Mouse (Mus musculus): ENCODE measurements around the gene Rnf149. TPM values are rescaled to one million over a fixed set of nuclear protein-coding genes. Genes with fewer than 3 reads are reported as not detected.

The Rnf149 gene
- polyA plus RNA-seq, 1 experiment from 2014 or later, result 26.2 TPM

DNA sequence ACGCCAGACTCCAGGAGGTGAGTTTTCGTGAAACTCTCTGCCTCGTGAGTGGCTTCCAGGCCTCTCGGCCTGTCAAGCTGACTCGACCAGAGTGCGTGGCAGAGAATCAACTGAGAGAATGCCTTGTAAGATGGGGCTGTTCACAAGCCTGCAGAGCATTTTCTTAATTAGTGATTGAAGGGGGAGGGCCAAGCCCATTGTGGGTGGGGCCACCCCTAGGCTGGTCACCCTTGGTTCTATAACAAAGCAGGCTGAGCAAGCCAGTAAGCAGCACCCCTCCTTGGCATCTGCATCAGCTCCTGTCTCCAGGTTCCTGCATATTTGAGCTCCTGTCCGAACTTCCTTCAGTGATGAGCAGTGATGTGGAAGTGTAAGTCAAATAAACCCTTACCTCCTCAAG, 55.9 kb downstream of the Rnf149 start:
- H3K4me3 ChIP-seq (ENCODE audit: low read depth, low read length), result no peak overlapping the region
- no peak overlapping the region for H3K27ac ChIP-seq (replicated peaks; ENCODE audit: low read depth, low read length)
- no peaks in the 10 kb centered on the region for H3K9me3 ChIP-seq (ENCODE audit: control insufficient read depth, low read length)
- no peak overlapping the region for H3K4me2 ChIP-seq (ENCODE audit: low read depth, severe bottlenecking)
- H3K27me3 ChIP-seq (ENCODE audit: control insufficient read depth, insufficient read depth, low read length), result no peaks in the 10 kb centered on the region
- no peaks in the 10 kb centered on the region for H3K4me1 ChIP-seq (ENCODE audit: control insufficient read depth, insufficient read depth, low read length)
- DNase-seq (ENCODE audit: low spot score), result no peak
- WGBS, result 91% methylated on average over 7 of the region's 7 CpGs
- no peaks in the 10 kb centered on the region for H3K36me3 ChIP-seq (ENCODE audit: control insufficient read depth, insufficient read depth, low read length)
- no peak for ATAC-seq (ENCODE audit: insufficient number of reproducible peaks, low FRiP score, low TSS enrichment, low read depth)
- H3K9ac ChIP-seq (ENCODE audit: low read length), result no peak overlapping the region

DNA sequence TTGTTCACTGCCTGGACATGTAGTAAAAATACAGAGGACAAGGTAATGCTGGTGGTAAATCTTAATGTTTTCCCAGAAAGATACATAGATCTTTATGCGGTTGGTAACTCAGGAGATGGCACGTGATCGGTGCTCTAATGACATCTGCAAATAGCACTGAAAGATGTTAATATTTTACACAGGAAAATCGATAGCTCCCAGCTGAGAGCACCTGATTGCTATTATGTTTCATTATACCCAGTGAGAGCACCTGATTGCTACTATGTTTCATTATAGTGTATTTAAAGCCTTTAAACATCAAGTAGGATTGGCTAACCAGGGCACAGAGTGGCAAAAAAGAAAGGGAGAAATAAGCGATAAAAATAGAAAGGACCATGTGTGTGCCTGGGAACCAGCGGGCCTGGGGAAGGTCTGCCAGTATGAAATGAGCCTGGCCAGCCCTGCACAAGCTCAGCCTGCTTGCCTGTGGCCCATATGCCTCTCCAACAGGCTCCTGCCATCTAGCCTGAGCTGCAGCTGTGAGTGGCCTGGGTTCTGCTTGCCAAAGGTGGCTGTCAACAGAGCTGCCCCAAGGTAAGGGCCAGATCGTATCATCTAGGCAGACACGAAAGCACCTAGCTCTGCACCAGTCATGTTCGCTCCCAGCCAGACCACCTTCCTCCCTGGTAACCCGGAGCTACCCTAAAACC, 61.8 kb downstream of the Rnf149 start:
- Histone ChIP-seq H3K27me3 (ENCODE audit: control insufficient read depth, insufficient read depth, low read length) (no peaks in the 10 kb centered on the region), H3K4me2 (ENCODE audit: low read depth, severe bottlenecking) (no peak overlapping the region), H3K4me1 (ENCODE audit: control insufficient read depth, insufficient read depth, low read length) (no peaks in the 10 kb centered on the region), H3K36me3 (ENCODE audit: control insufficient read depth, insufficient read depth, low read length) (no peaks in the 10 kb centered on the region), H3K9ac (ENCODE audit: low read length) (no peak overlapping the region), H3K9me3 (ENCODE audit: control insufficient read depth, low read length) (no peaks in the 10 kb centered on the region), H3K27ac (replicated peaks; ENCODE audit: low read depth, low read length) (no peak overlapping the region), H3K4me3 (ENCODE audit: low read depth, low read length) (no peak overlapping the region)
- DNase-seq (ENCODE audit: low spot score), result no peak
- ATAC-seq (ENCODE audit: insufficient number of reproducible peaks, low FRiP score, low TSS enrichment, low read depth), result no peak
- 87% methylated on average over 10 of the region's 10 CpGs for WGBS

DNA sequence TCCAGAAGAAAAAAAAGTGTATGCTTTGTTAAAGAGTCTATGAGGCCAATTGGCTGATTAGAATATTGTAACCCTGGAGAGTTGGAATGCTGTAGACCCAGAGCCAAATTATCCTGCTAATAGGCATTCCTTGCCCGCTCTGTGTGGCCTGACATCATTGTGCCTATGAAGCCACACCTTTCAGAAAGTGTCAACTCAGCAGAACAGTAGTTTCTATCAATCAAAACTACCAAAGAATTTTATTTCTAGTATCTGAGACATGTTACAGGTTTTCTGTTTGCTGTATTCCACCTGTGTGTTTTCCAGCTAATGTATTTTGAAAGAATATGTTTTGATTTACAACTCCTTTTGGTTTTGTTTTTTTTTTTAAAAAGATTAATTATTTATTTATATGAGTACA, 65.0 kb downstream of the Rnf149 start:
- WGBS, result 67% methylated on average over 1 of the region's 1 CpGs

DNA sequence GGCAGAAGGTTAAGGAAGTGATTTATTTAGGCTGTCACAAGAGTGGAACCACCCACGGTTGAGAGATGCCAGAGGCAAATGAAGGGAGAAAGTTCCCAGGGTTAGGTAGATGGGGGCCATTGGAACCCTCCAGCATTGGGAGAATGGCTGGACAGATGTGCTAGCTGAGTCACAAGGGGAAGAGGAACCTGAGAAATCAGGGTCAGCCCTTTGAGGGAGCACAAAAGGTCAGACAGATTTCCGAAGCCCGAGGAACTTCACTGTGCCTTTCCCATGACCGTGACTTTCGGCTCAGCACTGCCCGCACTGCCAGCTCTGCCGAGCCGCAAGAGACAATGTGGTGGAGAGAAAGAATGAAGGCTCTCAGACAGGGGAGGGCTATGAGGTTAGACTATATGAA, 65.4 kb downstream of the Rnf149 start:
- H3K27ac ChIP-seq (replicated peaks; ENCODE audit: low read depth, low read length), result no peak overlapping the region
- no peak overlapping the region for H3K4me3 ChIP-seq (ENCODE audit: low read depth, low read length)
- WGBS, result 68% methylated on average over 8 of the region's 8 CpGs
- no peaks in the 10 kb centered on the region for H3K9me3 ChIP-seq (ENCODE audit: control insufficient read depth, low read length)
- H3K27me3 ChIP-seq (ENCODE audit: control insufficient read depth, insufficient read depth, low read length), result no peaks in the 10 kb centered on the region
- no peak overlapping the region for H3K4me2 ChIP-seq (ENCODE audit: low read depth, severe bottlenecking)
- H3K9ac ChIP-seq (ENCODE audit: low read length), result no peak overlapping the region
- DNase-seq (ENCODE audit: low spot score), result no peak
- no peak for ATAC-seq (ENCODE audit: insufficient number of reproducible peaks, low FRiP score, low TSS enrichment, low read depth)
- no peaks in the 10 kb centered on the region for H3K36me3 ChIP-seq (ENCODE audit: control insufficient read depth, insufficient read depth, low read length)
- no peaks in the 10 kb centered on the region for H3K4me1 ChIP-seq (ENCODE audit: control insufficient read depth, insufficient read depth, low read length)

More for the DNA sequence above, 65.0 kb downstream of the Rnf149 start:
- Histone ChIP-seq H3K9me3 (ENCODE audit: control insufficient read depth, low read length) (no peaks in the 10 kb centered on the region), H3K4me1 (ENCODE audit: control insufficient read depth, insufficient read depth, low read length) (no peaks in the 10 kb centered on the region), H3K27ac (replicated peaks; ENCODE audit: low read depth, low read length) (no peak overlapping the region), H3K9ac (ENCODE audit: low read length) (no peak overlapping the region), H3K4me2 (ENCODE audit: low read depth, severe bottlenecking) (no peak overlapping the region), H3K4me3 (ENCODE audit: low read depth, low read length) (no peak overlapping the region), H3K36me3 (ENCODE audit: control insufficient read depth, insufficient read depth, low read length) (no peaks in the 10 kb centered on the region), H3K27me3 (ENCODE audit: control insufficient read depth, insufficient read depth, low read length) (no peaks in the 10 kb centered on the region)
- no peak for DNase-seq (ENCODE audit: low spot score)
- ATAC-seq (ENCODE audit: insufficient number of reproducible peaks, low FRiP score, low TSS enrichment, low read depth), result no peak

DNA sequence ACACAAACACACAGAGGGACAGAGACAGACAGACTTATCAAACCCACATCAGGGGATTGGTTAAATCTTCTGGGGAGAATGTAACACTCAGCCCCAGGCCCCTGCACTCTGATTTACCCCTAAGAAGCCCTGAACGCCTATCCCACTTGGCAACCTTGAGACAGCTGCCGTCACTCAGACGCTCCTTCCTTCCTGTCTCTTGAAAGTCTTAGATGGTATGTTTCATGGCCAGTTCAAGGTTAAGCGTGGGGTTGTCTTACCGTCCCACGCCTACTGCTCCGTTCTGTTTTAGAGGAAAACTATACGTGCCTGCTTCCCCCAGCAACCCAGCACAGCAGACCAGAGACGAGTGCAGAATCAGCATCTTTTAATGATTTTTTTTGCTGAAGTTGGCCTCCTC, 71.6 kb downstream of the Rnf149 start:
- H3K4me1 ChIP-seq (ENCODE audit: control insufficient read depth, insufficient read depth, low read length), result no peaks in the 10 kb centered on the region
- no peak overlapping the region for H3K9ac ChIP-seq (ENCODE audit: low read length)
- H3K36me3 ChIP-seq (ENCODE audit: control insufficient read depth, insufficient read depth, low read length), result no peaks in the 10 kb centered on the region
- DNase-seq (ENCODE audit: low spot score) (no peak), ATAC-seq (ENCODE audit: insufficient number of reproducible peaks, low FRiP score, low TSS enrichment, low read depth) (no peak)
- no peaks in the 10 kb centered on the region for H3K27me3 ChIP-seq (ENCODE audit: control insufficient read depth, insufficient read depth, low read length)
- H3K4me2 ChIP-seq (ENCODE audit: low read depth, severe bottlenecking), result no peak overlapping the region
- H3K9me3 ChIP-seq (ENCODE audit: control insufficient read depth, low read length), result no peaks in the 10 kb centered on the region
- H3K4me3 ChIP-seq (ENCODE audit: low read depth, low read length), result no peak overlapping the region
- H3K27ac ChIP-seq (replicated peaks; ENCODE audit: low read depth, low read length), result no peak overlapping the region
- WGBS, result 76% methylated on average over 9 of the region's 9 CpGs

DNA sequence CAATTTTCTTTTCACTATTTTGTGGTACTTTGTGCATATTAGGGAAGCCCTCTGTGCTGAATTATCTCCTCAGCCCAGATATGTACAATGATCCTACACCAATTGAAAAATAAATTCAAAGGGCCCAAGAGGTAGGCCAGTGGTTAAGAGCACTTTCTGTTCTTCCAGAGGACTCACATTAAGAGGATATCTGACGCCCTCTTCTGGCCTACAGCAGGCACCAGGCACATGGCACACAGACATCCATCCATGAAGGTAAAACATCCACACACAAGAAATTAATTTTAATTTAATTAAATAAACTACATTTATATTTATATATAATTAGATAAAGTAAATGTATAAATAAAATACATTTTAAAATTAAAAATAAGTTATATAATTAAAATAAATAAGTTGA, 72.9 kb downstream of the Rnf149 start:
- ATAC-seq (ENCODE audit: insufficient number of reproducible peaks, low FRiP score, low TSS enrichment, low read depth) (no peak), DNase-seq (ENCODE audit: low spot score) (no peak)
- Histone ChIP-seq H3K9ac (ENCODE audit: low read length) (no peak overlapping the region), H3K27ac (replicated peaks; ENCODE audit: low read depth, low read length) (no peak overlapping the region), H3K9me3 (ENCODE audit: control insufficient read depth, low read length) (no peaks in the 10 kb centered on the region), H3K4me3 (ENCODE audit: low read depth, low read length) (no peak overlapping the region), H3K36me3 (ENCODE audit: control insufficient read depth, insufficient read depth, low read length) (no peaks in the 10 kb centered on the region), H3K4me1 (ENCODE audit: control insufficient read depth, insufficient read depth, low read length) (no peaks in the 10 kb centered on the region), H3K4me2 (ENCODE audit: low read depth, severe bottlenecking) (no peak overlapping the region), H3K27me3 (ENCODE audit: control insufficient read depth, insufficient read depth, low read length) (no peaks in the 10 kb centered on the region)
- WGBS, result 16% methylated on average over 1 of the region's 1 CpGs

DNA sequence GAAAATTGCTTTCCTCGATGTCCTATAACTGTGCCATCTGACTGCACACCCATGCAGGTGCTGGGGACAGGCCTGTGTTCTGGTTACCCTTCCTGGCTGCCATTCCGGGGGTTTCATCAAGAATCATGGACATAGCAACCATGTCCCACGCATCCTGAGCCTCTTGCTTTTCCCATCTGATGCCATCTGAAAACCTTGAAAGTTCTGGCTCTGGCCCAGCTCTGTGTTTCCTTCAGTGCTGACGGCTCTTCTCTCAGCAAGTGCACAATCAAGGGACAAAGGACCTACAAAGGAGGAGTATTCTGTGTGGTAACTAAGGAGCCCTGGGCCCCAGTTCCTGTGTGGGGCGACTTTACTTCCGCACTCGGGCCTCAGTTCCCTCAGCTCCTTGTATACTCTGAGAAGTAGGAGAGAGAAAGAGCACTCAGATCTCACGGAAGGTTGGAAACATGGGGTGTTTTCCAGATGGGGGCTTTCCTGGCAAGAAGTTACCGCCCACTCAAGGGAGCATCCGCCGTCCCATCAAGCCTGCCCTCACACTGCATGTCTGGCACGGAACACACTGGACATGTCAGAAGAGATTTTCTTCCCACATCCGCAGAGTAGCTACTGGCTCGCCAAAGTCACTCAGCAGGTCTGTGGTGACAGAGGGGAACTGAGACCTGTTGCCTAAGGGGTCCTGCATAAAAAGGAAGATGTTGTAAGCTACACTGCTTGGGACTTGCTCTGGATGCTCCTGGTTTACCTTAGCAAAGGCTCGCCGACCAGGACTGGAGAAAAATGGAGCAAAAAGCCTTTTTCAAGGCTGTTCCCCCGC, 74.2 kb downstream of the Rnf149 start:
- WGBS, result 89% methylated on average over 17 of the region's 17 CpGs
- no peak for ATAC-seq (ENCODE audit: insufficient number of reproducible peaks, low FRiP score, low TSS enrichment, low read depth)
- no peak overlapping the region for H3K9ac ChIP-seq (ENCODE audit: low read length)

More for the DNA sequence above, 74.2 kb downstream of the Rnf149 start:
- no peak overlapping the region for H3K4me2 ChIP-seq (ENCODE audit: low read depth, severe bottlenecking)
- no peaks in the 10 kb centered on the region for H3K4me1 ChIP-seq (ENCODE audit: control insufficient read depth, insufficient read depth, low read length)
- H3K27me3 ChIP-seq (ENCODE audit: control insufficient read depth, insufficient read depth, low read length), result no peaks in the 10 kb centered on the region
- H3K36me3 ChIP-seq (ENCODE audit: control insufficient read depth, insufficient read depth, low read length), result no peaks in the 10 kb centered on the region
- H3K27ac ChIP-seq (replicated peaks; ENCODE audit: low read depth, low read length), result no peak overlapping the region
- H3K4me3 ChIP-seq (ENCODE audit: low read depth, low read length), result no peak overlapping the region
- H3K9me3 ChIP-seq (ENCODE audit: control insufficient read depth, low read length), result no peaks in the 10 kb centered on the region
- DNase-seq (ENCODE audit: low spot score), result no peak
